Mouse (Mus musculus) lung, postnatal 25 days (tissue): ENCODE measurements around the gene Prnd.

Experiments
- DNase-seq: peaks from one replicate; pipeline ENCODE4 v3.0.0; 2022; ENCODE audit warnings: low spot score

The Prnd gene

GRCm38 (mm10) chr2:131987950-131988349, 37.3 kb downstream of the Prnd start:
- no peak for DNase-seq

GRCm38 (mm10) chr2:131988550-131988949, 37.9 kb downstream of the Prnd start:
- DNase-seq = no peak

DNA sequence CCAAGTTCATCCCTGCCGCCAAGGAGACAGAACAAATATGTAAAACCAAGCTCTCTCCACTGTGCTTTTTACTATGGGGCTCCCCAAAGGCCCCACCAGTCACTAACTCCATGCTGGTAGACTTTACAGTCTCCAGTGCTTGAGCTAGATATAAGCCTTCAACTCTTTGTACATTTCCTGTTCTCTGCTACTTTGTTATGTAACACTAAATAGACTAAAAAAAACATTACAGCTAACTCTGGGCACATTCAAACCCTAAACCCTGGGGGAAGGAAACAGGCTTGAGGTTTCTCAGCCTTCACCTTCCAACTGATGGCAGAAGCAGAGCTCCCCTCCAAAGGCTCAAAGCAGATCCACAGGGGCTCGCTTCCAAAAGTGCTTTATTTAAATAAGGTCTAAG, 41.8 kb downstream of the Prnd start:
- DNase-seq = no peak

- DNase-seq = no peak
Measured at GRCm38 (mm10) chr2:131993151-131993550, 42.5 kb downstream of the Prnd start.

DNA sequence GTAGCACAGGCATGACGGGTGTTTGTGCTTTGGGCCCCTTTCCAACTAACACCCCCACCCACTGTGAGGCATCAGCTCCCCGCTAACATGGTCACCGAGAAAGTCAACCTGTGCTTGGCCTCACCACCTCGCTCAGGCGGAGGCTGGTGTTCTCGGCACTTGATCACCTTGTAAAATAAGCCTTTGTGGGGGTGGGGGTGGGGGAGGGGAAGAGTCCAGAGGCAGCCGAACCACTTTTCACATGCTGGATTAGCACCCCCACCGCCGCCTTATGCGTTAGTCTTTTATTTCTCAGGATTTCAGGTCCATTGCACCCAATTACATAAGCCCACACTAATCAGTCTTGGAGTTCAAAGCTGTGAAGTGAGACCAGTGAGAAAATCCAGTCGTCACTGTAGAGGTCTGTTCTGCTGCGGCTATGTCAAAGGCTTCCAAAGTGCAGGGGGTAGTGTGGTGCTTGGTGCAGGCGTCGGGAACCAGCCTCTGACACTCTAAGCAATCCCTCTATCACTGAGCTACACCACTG, 43.0 kb downstream of the Prnd start:
- no peak for DNase-seq

GRCm38 (mm10) chr2:131994971-131995370, 44.3 kb downstream of the Prnd start:
- no peak for DNase-seq

DNA sequence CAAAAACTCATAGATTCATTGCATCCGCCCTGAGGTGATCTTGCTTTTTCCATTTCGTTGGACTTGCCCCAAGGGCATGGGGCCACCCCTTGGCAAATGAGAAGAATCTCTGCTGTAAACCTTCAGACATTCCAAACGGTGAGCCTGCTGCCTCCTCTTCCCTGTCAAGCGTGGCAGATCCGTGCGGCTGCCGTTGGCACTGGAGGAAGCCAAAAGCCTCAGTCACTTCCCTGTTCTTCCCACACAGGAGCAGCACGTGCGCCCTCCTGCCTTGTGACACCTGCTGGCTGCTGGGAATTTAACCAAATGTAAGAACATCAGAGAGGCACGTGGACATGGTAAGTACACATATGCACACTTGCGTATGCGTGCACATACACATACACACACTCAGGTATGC, 45.1 kb downstream of the Prnd start:
- DNase-seq = no peak

GRCm38 (mm10) chr2:131996369-131996768, 45.7 kb downstream of the Prnd start:
- no peak for DNase-seq

DNA sequence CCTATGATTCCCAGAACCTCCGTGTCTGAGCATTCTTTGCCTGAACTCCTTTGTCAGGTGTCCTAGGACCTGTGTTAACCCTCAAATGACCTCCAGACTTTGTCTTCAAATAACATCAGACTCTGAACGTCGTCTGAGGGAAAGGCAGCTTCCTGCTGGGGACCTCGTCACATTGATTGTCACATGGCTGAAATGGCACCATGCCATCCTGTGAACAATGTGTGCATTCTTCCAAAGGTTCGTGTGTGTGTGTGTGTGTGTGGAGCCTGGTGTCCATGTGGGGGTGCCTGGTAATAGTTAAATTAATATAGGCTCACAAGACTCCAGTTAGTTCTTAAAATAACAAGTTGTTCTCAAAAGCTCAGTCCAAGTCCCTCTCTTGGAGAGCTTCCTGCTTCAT, 46.7 kb downstream of the Prnd start:
- no peak for DNase-seq

DNA sequence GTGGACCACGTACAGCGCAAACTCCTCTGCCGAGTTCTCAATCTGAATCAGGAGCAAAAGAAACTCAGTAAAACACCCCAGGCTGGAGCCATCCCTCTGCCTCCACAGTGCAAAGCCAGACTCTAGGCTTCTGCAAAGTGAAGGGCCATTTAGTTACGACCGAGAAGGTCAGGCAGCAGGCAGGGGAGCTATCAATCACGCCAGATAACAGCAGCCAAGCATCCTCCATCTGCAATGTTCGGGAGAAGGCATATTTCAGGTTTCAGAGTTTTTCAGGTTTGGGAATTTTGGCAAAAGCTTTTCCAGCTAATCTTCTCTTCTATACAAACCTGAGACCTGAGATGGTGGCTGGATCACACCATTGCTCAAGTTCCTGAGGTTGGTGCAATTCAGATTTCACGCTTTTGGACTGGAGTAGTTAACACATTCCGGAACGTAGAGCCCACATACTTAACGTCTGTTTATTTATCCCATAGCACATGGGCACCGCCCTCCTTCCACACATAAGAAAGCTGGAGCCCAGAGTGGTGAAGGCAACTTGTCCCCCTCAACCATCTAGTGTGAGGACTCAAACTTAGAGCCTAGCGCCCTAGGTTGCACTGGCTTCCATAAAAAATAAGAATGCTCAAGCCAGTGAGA, 51.2 kb downstream of the Prnd start:
- peak; percentile 48 for DNase-seq

DNA sequence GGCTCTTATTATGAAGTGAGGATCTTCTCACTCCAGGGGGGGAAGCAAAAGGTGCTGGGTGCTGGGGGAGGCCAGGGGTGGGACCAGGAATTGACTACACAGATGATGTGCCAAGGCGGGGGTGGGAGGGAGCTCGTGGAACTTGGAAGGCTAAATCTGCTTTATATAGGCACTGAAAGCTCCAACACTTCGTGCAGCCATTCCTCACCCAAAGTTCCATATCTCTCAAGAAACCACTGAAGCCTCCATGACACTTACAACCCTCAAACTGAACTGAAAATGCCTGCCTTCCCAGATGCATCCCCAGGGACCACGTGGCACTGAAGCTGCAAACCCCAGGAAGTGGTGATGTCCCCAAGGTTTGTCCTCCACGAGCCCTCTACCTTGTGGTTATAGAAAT, 53.3 kb downstream of the Prnd start:
- DNase-seq = no peak

DNA sequence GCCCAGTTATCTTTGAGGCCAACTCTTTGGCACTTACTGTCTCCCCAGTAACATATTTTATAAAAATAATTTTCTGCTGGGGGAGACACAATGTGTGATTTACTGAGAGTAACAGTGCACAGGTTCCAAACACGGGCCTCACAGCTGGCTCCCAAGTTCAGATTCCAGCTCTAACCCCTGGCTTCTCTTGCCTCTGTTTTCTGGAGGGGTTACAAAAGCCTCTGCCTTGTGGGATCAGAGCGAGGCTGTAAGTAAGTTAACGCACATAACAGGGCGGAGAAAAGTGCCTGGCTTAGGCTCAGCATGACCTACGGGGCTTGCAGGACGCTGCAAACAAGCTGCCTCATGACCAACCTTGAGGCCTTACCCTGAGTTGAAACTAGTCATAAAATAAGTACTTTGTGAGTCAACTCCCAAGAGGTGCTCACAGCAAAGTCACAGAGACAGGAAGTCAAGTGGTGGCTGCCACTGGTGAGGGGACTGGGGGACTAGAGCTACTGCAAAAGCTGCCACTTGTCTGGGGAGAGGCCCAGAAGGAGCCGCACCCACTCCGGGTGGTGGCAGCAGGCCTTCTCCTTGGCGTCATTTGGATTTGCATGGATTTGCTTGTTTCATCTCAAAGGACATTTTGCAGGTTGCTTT, 54.0 kb downstream of the Prnd start:
- DNase-seq = peak; percentile 80

- no peak for DNase-seq
Measured at GRCm38 (mm10) chr2:132005445-132005844, 54.8 kb downstream of the Prnd start.
